Mouse (Mus musculus) thymus, adult 18-20 months (tissue): ENCODE measurements at regions not wholly inside any gene's neighbourhood (a gene's known extent, or its start where the extent isn't known, plus 50 kb on each side); places are given as distances from the start of the nearest gene placed in this dataset.

ENCODE experiments used
- DNase-seq, 2 experiments: peaks; one replicate each; pipeline ENCODE4 v3.0.0; 2022; ENCODE audit warnings: mixed read lengths in 2 of 2

GRCm38 (mm10) chr1:154086145-154086544 is 114.8 kb upstream of the Zfp648 start:
- no peak for DNase-seq

DNA sequence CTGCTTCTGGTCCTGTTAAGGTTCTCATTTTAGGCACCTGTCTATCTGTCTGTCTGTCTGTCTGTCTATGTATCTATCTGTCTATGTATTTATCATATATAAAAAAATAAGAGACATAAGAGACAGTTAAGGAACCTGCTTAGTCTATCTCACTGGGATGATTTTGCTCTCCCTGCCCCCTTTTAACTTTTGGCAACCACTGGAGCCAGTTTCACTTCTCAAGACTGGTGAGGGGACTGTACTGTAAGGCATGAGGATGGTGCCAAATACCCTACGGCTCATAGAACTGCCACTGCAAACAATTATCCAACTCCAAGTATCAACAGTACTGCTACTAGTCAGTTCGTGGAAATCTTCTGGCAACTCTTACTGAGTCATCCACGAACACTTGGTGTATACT is 111.2 kb upstream of the Zfp648 start:
- no peak for DNase-seq

DNA sequence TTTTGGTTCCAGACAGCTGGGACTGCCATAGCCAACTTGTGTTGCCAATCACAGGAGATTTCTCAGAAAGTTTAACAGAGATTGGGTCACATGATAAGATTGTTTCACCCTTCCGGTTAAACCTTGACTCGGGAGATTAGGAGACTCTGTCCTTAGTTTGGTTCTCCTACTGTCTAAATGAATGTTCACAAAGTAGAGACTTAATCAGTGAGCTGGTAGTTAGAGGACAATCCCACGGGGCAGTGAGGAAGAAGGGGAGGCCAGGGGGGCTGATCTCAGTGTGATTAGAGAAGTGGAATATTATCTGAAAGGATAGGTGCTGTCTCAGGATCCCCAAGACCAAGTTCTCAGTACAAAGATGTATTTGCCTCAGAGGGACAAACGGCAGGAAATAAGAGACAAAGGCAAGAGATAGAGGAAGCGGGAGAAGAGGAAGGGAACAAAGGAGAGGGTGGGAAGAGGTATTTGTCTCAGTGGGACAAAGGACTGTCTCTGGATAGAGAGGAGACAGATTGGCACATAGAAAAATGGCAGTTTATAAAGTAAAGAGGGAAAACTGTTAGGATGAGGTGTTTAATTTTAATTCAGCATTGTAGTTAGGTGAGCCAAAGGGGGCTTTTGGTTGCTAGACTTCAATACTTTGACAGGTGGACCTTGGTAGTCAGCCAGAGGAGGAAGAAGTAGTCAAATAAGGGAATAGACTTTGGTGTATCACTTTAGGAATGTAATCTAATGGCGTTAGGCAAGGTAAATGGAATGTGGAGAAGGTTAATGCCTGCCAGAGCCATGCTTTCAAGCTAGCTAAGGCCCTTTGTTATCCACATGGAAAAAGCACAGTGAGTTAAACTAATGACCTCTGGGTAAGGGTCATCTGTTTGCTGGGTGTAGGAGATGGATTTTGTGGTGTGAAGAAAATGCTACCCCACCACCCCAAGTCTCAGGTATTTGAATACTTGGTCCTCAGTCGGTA is 110.2 kb upstream of the Zfp648 start:
- DNase-seq: no peak

DNA sequence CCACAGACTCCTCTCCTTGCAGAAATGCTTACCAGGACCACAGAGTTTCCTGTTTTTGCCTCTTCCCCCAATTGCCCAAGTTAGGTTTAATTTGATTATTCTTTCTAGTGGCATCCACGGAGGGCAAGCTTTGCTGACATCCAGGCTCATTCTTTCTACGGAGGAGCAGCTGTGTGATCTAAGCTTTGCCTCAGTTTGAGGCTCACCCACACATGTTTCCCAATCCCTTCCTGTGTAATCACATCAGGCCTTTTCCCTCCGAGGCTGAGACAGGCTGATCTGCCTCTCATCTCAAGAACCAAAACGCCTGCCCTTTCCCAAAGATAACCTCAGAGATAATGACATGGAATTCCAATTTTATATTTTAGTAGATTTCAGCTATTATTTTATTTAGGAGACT is 107.4 kb upstream of the Zfp648 start:
- no peak for DNase-seq

DNA sequence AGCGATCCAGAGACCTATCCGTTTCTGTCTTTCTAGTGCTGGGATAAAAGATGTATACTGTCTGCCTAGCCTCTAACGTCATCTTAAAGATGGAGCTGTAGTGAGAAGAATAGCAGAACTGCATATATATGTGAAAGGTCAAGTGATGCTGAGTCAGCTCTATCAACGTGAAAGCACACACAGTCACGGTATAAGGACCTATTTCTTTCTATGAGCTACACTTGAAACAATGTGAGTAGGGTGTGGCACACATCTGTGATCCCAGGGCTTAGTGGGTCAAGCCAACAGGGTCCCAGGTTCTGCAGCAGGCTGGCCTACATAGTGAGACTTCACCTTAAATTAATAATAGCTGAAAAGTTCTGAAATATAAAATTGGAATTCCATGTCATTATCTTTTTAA is 106.6 kb upstream of the Zfp648 start:
- no peak for DNase-seq

GRCm38 (mm10) chr1:154096113-154096512 is 104.9 kb upstream of the Zfp648 start:
- no peak for DNase-seq

- no peak for DNase-seq
Observed at GRCm38 (mm10) chr1:154096911-154097310, 104.1 kb upstream of the Zfp648 start.

GRCm38 (mm10) chr1:154097656-154098055 is 103.3 kb upstream of the Zfp648 start:
- peak in 1 of 2 experiments; percentile 20 for DNase-seq

GRCm38 (mm10) chr1:154100556-154100955 is 100.4 kb upstream of the Zfp648 start:
- DNase-seq: no peak

- DNase-seq: no peak
Observed at GRCm38 (mm10) chr1:154101433-154101832, 99.6 kb upstream of the Zfp648 start.

GRCm38 (mm10) chr1:154102191-154102590 is 98.8 kb upstream of the Zfp648 start:
- DNase-seq: no peak

DNA sequence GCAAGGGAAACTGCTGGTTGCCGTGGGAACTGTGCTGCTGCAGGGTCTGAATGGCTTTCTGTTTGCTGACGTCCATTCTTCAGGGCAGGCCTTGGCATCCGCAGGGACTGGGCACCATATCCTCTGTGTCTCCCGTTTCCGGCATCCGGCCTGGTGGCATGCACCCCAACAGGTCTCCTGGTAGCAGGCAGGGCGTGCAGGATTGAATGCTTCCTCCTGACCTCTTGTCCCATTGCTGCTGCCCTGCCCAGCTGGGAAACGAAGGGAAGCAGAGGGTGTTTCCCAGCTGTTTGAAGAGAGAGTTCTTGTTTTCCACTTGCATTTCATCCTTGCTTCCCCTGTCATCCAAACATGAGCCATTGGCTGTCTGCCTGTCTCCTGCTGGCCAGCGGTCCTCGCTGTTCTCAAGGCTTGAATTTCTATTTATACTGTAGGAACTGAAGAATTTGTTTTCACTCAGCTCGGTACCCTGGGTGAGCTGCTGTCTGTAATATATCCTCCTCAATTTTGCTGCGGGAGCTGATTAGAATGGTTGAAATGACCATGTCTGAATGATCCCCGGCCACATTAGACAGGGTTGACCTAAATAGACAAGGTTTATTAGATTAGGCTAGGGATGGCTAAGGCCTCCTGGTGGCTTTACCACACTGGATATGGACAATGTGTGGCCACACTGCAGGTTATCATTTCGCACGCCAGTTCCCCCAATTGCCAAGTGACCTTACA is 98.0 kb upstream of the Zfp648 start:
- no peak for DNase-seq

DNA sequence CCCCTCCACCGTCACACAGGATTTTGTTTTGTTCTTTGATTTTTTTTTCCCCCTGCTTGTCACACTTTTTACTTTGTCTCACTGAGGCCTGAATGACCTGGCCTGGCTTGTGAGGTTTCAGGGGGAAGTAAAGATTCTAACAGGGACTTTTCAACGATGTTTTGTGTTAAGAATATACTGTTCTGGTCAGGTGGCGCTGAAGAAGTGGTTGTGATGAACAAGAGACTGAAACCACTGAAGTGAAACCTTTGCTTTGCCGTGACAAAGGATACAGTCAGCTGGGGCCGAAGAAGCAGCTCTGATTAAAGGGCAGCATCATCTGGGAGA is 97.4 kb upstream of the Zfp648 start:
- no peak for DNase-seq

- no peak for DNase-seq
Observed at GRCm38 (mm10) chr1:154104006-154104600, 96.9 kb upstream of the Zfp648 start.

GRCm38 (mm10) chr1:154104779-154105178 is 96.2 kb upstream of the Zfp648 start:
- DNase-seq: no peak

GRCm38 (mm10) chr1:154112500-154112899 is 88.5 kb upstream of the Zfp648 start:
- DNase-seq: no peak

- no peak for DNase-seq
Observed at GRCm38 (mm10) chr1:154113291-154114050, 87.5 kb upstream of the Zfp648 start.

DNA sequence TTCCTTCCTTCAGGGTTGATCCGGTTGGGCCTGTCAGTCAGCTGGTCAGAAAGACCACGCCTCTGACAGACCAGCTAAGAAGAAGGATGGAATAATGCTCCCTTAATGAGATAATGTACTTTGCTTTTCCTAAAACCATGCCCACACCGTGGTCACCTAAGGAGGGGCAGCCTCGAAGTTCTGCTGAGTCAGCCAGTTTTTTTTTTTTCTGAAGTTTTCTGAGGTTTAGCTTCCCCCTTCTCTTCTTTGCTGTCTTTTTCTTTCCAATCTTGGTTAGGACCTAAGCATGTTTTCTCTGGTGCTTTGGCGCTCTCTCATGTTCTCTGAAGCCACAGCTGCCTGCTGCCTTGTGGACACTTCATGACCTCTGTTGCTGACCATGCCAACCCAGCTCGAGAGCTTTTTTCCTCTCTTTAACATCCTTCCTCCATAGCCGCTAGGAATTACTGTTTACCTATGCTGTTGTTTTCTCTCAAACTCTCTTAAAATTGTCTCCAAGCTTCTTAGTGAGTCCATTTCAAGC is 84.7 kb upstream of the Zfp648 start:
- no peak for DNase-seq

DNA sequence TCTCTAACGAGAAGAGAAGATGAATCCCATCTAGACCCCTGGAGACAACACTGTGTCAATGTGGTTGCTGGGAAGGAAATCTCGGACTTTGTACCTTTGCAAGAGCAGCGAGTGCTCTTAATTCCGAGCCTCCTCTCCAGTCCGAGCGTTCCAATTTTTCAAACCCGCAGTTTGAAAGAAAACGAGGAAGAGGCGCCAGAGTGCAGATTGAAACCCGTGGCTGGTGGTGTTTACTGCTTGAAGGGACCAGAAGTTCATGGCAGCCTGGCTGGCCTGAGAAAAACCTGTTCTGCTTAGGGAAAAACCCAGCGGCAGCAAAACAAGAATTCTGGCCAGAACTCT is 83.7 kb upstream of the Zfp648 start:
- DNase-seq: no peak

DNA sequence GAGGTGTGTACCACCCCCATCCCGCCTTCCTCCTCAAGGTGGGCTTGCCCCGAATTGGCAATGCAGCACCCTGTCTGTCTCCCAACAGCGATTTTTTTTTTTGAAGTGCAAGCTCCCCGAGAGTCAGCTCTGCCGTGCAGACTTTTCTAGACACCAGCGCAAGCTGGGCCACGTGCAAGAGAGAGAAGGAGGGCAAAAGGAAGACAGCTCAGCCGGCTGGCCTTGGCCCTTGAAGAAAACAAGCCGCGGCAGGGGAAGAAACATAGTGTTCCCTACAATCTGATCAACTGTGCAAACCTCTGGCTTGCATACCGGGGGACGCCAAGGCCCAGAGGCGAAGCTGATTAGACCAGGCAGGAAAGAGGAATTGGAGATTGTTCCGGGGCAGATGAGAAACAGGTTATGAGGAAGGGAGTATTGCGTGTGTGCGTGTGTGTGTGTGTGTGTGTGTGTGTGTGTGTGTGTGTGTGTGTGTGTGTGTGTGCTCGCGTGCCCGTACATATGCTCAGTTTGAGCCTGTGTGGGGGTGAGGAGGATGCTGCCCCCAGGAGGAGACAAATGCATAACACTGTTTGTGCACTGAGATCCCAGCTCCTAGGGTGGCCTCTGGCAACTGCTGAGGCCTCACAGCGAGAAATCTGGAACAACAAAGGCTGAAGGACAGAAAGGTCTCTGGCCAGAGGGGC is 83.2 kb upstream of the Zfp648 start:
- DNase-seq: peak; percentile 42 to 56

GRCm38 (mm10) chr1:154118374-154119004 is 82.5 kb upstream of the Zfp648 start:
- peak; percentile 22 to 27 for DNase-seq

DNA sequence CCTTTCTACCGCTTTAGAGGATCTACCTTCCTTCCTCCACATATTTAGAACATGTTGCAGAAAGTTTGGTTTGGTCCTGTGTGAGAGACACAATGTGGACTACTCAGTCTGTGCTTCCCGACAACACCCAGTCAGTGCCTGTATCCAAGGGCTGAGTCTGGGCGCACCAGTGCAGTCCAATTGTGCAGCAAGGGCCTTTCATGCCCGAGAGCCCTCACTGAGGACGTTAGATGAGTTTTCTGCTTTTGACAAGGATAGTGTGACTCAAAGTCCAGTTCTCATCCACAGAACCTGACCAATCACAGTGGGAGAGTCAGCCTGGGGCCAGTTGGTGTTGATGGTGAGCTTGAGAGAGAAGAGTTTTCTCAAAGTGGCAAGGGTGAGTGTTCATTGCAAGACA is 81.4 kb upstream of the Zfp648 start:
- DNase-seq: no peak
